Mouse (Mus musculus): ENCODE measurements around the gene Smarca4.
A peak's percentile ranks its signal among the peaks of the same experiment; 100 is the strongest.
"Not testable (repeated sequence)": the region's sequence is repeated elsewhere in the genome, so short reads cannot be mapped to it uniquely, and the experiment has no call there.

The Smarca4 gene

GRCm38 (mm10) chr9:21615617-21616231, at the start of gene Smarca4:
Gene Smarca4 (plus strand): TSS chr9:21616169.
- peak; percentile 99 to 100 for DNase-seq (ENCODE audit: low spot score in 2 of 2)

- no peak for DNase-seq (ENCODE audit: low spot score in 2 of 2)
Observed at GRCm38 (mm10) chr9:21566538-21566937, 49.4 kb upstream of the Smarca4 start.

- DNase-seq (ENCODE audit: low spot score in 2 of 2) = no peak
Observed at GRCm38 (mm10) chr9:21567051-21567450, 48.9 kb upstream of the Smarca4 start.

- no peak for DNase-seq (ENCODE audit: low spot score in 2 of 2)
Observed at GRCm38 (mm10) chr9:21568657-21569255, 47.2 kb upstream of the Smarca4 start.

DNA sequence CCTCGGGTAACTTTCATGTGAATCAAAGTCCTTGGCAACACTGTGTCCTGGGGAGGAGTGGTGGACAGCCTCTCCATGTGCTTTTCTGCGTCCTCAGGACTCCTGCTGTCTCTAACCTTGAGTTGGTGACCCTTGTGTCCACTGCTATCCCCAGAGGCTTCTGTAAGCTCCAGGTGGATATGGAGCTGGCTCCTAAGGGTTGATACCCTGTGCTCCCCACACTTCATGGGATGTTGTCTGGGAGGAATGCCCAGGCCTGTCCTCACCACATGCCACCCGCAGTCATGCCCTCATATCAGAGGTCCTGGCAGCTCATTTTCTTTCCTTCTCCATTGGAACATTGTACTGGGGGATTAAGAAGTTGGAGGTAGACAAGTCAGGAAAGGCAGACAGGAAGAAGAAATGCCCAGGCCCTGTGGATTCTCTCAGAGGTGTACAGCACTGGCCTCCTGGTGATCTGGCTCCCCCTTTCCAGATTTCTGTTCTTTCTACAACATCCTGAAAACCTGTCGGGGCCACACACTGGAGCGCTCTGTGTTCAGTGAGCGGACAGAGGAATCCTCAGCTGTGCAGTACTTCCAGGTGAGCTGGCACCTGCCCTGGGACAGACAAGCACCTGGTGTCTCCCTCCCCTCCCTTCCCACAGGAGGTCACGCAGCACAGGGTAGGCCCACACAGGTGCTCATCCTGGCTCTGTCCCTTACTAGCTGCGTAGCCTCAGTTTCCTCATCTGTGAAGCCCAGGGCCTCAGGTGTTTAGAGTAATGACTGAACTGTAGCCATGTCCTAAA, 41.8 kb upstream of the Smarca4 start:
- DNase-seq (ENCODE audit: low spot score in 2 of 2) = no peak

GRCm38 (mm10) chr9:21575253-21575652, 40.7 kb upstream of the Smarca4 start:
- no peak for DNase-seq (ENCODE audit: low spot score in 2 of 2)

GRCm38 (mm10) chr9:21576286-21576685, 39.7 kb upstream of the Smarca4 start:
- DNase-seq (ENCODE audit: low spot score in 2 of 2) = no peak

- no peak for DNase-seq (ENCODE audit: low spot score in 2 of 2)
Observed at GRCm38 (mm10) chr9:21578226-21578625, 37.7 kb upstream of the Smarca4 start.

GRCm38 (mm10) chr9:21585401-21585800, 30.6 kb upstream of the Smarca4 start:
- no peak for DNase-seq (ENCODE audit: low spot score in 2 of 2)

DNA sequence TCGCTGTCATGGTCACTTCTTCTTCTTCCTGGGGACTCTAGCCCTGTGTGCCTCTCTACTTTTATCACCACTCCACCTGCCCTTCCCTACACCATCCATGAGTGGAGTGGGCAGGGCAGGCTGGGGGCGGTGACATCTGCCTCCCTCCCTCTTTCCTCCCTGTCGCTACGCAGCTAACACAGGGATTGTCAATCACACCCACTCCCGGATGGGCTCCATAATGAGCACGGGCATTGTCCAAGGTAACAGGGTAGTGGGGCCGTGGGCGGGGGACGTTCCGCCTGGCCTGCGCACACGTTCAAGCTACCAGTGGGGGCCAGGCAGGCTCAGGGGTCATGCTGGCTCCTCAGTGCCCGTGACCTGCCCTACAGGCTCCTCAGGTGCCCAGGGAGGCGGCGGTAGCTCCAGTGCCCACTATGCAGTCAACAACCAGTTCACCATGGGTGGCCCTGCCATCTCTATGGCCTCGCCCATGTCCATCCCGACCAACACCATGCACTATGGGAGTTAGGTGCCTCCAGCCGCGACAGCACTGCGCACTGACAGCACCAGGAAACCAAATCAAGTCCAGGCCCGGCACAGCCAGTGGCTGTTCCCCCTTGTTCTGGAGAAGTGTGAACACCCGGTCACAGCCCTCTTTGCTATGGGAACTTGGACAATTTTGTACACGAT, 28.2 kb upstream of the Smarca4 start:
- no peak for DNase-seq (ENCODE audit: low spot score in 2 of 2)

DNA sequence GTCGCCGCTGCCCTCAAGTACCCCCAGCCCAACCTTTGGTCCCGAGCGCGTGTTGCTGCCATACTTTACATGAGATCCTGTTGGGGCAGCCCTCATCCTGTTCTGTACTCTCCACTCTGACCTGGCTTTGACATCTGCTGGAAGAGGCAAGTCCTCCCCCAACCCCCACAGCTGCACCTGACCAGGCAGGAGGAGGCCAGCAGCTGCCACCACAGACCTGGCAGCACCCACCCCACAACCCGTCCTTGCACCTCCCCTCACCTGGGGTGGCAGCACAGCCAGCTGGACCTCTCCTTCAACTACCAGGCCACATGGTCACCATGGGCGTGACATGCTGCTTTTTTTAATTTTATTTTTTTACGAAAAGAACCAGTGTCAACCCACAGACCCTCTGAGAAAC, 27.6 kb upstream of the Smarca4 start:
- no peak for DNase-seq (ENCODE audit: low spot score in 2 of 2)

DNA sequence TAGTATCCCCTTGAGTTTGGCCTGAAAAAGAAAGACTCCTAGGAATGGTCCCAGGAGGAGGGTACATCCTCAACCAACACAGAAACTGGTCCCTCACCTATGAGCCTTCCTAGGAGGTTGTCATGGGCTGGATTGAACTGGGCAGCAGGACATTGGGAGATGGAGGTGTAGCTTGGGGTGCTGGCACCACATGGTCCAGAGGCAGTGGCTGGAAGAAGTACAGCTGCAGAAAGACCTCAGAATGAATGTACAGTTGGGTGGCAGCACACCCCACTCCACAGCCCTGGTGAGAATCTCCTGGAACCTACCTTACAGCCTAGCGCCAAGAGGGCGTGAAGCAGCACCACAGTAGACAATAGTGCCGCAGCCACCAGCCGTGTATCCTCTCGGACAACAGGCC, 26.4 kb upstream of the Smarca4 start:
- DNase-seq (ENCODE audit: low spot score in 2 of 2) = no peak

DNA sequence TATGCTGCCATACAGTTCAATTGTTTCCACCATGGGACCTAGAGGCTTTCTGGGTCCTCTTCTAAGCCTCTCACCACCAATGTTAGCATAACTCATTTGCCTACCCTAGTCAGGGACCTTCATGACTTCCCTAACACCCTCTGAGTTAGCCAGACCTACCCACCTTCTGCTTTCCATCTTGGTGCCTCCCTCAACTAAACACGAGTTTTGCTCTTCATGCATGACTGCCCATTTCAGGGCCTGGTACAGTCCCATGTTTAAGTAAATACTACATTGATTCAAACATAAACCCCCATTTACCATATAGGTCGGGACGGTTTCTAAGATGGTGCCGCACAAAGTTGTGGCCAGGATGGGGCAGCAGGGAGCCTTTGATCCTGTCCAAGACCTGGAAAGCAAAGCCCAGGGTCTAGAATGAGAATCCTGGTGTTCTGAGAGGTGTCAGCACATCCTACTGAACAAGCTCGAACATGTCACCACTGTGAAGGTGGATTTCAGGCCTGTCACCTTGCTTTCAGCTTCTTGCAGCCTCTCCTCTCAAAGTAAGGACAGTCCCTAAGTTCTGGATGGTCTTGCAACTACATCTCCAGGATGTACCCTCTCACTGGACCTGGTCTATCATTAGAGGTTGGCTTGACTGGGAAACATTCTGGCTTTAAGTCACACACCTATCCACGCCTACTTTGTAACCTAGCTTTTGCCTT, 24.7 kb upstream of the Smarca4 start:
- no peak for DNase-seq (ENCODE audit: low spot score in 2 of 2)

DNA sequence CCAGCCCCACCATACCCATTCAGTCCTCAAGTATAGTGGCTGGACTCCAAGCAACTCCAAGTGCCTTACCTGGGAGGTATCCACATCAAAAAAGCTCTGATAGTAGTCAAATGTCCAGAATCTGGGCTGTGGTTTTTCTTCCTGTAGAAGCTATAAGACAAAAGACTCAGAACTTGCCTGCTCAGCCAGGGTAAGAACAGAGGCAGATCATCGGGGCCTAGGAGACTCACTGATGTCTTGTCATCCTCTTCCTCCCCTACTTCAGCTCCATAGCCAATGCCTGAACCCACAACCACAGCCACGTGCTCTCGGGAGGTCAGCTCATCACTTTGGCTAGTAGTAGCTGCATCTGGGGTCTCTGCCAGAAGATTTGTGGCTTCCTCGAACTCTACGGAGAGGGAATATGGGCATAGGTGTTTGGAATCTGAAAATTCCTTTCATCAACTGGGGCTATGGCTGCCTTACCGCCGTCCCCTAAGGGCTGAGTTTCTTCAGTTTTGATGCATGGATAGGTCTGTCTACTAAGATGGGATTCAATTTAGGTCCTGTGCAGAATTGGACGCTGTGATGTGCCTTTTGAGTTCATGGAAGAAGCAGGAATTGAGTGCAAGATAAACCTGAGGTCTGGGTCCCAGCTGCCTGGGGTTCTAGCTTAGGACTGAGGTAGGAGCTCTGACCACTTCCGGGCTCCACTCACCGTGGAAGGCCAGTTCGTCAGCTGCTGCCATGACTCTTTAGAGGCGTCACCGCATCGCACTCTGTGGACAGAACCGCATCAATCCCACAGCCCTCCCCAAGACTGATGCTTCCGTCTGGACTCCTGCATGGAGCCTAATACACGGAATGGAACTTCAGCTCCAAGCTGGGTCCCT, 23.9 kb upstream of the Smarca4 start:
- DNase-seq (ENCODE audit: low spot score in 2 of 2) = no peak

GRCm38 (mm10) chr9:21592703-21593121, 23.3 kb upstream of the Smarca4 start, which contains the start of the genes Timm29 and Yipf2:
Gene Timm29 (plus strand): TSS chr9:21592722.
Gene Yipf2 (minus strand): TSS chr9:21592828.
- DNase-seq (ENCODE audit: low spot score in 2 of 2) = peak; percentile 85 to 90

DNA sequence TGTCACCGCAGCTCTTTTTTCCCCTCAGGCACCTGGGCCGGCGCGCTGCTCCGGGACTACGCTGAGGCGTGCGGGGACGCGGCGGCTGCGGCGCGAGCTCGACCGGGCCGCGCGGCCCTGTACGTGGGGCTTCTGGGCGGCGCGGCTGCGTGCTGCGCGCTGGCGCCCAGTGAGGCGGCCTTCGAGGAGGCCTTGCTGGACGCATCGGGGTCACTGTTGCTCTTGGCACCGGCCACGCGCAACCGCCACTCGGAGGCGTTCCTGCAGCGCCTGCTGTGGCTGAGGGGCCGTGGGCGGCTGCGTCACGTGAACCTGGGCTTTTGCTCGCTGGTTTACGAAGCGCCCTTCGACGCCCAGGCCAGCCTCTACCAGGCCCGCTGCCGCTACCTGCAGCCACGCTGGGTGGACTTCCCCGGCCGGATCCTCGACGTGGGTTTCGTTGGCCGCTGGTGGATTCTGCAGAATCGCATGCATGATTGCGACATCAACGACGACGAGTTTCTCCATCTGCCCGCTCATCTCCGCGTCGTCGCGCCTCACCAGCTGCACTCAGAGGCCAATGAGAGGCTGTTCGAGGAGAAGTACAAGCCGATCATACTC, 22.7 kb upstream of the Smarca4 start:
- peak in 1 of 2 experiments; percentile 43 for DNase-seq (ENCODE audit: low spot score in 2 of 2)

DNA sequence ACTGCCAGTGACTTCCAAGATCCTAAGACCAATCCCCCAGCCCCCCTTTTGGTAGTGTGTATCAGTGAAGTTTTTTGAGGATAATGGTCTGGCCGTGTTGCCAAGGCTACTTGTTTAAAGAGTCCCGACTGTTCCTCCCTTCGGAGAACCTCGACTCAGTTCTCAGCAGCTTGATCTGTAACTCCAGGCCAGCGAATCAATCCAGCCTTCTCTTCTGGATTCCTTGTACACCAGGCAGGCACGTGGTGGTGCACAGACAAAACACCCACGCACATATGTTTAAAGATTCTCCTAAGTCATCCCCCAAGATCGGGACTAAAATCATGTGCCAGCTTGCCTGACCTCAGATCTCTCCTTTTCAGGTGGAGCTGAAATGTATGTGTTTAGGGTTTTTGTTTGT, 21.6 kb upstream of the Smarca4 start:
- DNase-seq (ENCODE audit: low spot score in 2 of 2) = not testable (repeated sequence)

GRCm38 (mm10) chr9:21594838-21595237, 21.1 kb upstream of the Smarca4 start:
- no peak for DNase-seq (ENCODE audit: low spot score in 2 of 2)

GRCm38 (mm10) chr9:21598198-21598597, 17.8 kb upstream of the Smarca4 start:
- no peak for DNase-seq (ENCODE audit: low spot score in 2 of 2)

DNA sequence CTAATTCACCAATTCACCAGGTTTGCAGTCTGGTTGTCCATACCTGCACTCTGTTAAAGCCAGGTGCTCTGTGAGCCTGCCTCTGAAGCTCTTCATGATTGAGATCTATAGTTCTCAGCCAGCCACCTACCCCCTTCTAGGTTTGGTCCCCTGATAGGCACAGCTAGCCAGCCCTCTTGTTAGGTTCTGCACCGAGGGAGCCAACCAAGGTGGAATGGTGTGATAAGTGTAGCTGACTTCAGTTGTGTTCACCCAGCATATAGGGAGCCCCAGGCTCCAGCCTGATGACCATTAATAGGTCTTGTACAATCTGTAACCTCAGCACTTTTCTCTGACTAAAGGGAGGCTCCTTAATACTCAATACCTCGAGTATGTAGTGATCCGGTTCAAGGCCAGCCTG, 15.8 kb upstream of the Smarca4 start:
- DNase-seq (ENCODE audit: low spot score in 2 of 2) = no peak

Data from urinary bladder, postnatal 36 days (tissue).